Mouse (Mus musculus) adrenal gland, adult (tissue): ENCODE results near the gene Amigo1.
A peak's percentile ranks its signal among the peaks of the same experiment; 100 is the strongest.

ENCODE experiments used
- DNase-seq, 2 experiments: peaks; one replicate each; pipeline ENCODE4 v3.0.0; 2022 to 2023; ENCODE audit warnings: low spot score in 1 of 2; ENCODE audit not compliant: inconsistent age in 2 of 2

Amigo1 gene

GRCm38 (mm10) chr3:108178756-108179715, 7.1 kb upstream of the Amigo1 start:
- peak in 1 of 2 experiments; percentile 31 for DNase-seq

DNA sequence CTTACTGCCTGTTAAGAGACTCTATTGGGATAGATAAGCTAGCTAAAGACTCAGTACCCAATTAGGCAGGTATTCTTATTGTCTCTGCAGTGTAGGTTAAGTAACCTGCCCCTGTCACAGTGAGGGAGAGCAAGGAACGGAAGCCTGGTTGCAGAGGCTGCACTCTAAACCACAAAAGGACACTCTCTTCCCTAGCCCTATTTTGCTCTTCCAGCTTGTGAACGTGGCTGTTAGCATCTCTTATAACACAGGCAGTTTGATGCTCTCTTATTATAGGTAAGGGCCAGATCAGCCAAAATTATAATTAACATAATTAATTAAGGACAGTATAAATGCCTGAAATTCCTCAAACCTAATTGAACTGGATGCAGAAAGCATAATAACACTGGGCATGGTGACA, 5.6 kb upstream of the Amigo1 start:
- DNase-seq, result no peak

- no peak for DNase-seq
These were observed 1.4 kb upstream of the Amigo1 start for GRCm38 (mm10) chr3:108184742-108185141.

DNA sequence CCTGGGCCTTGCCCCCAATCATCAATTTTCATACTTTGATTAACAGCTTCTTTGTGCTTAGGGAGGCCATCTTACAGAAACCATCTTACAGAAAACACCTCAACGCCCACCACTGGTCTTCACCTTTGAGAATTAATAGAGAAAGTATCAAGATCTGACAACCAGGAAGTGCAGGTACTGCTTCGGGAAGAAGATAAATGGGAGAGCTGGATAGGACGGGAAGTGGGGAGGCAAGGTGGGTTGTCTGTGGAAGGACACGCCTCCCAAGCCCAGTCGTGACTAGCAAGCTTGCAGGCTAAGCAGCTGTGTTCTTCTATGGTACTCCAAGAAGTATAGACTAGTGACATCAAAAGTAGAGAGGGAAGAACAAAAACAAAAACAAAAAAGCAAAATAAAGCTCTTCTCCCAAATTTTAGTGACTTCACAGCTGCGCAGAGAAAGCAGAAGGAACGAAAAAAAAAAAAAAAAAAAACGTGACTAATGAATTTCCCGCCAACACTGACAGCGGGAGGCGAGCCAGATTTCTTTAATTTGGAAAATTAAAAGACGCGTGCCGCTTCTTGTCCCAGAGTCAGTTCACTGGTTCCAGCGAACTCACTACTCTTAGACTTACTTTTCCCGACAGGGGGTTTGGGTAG, 556 bp upstream of the Amigo1 start:
- peak; percentile 31 to 58 for DNase-seq

DNA sequence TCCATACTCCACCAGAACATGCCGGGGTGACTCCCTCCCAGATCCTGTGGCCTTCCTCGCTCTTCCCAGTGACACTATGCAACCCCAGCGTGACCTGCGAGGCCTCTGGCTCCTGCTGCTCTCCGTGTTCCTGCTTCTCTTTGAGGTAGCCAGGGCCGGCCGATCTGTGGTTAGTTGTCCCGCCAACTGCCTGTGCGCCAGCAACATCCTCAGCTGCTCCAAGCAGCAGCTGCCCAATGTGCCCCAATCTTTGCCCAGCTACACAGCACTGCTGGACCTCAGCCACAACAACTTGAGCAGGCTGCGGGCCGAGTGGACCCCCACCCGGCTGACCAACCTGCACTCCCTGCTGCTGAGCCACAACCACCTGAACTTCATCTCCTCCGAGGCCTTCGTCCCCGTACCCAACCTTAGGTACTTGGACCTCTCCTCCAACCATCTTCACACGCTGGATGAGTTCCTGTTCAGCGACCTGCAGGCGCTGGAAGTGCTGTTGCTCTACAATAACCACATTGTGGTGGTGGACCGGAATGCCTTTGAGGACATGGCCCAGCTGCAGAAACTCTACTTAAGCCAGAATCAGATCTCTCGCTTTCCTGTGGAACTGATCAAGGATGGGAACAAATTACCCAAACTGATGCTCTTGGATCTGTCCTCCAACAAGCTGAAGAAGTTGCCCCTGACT, 1.1 kb downstream of the Amigo1 start:
- peak; percentile 33 to 54 for DNase-seq

DNA sequence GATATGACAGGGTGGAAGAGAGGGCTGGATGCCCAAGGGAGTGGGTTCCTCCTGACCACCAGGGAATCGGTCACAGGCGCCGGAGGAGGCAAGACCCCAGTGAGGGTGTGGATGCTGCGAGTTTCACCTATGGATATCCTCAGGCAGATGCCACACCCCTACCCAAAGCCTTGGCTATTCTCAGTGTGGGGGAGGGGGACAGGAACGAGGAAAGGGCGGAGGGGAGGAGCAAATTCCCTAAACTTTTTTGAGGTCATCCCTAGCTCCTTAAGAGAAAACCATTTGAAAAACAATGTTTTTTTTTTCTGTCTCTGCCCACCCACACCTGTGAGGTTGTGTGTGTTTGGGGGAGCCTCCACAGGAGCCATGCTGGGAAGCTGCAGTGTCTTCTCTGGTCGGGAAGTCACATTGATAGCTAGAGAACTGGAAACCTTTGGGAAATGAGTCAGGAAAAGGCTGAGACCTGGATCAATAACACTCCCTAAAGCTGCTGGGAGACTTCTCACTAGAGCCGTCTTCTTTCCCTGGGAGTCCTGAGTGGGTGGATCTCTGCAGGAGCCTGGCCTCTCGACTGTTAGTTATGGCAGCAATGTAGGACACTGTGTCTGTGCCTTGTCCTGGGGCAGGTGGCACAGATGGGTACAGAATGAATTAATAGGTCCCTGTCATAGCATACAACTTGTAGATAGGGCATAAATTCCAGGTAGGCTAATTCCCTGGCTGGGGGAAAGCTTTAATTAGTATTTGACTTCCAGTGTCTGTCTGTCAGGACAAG, 2.8 kb downstream of the Amigo1 start:
- DNase-seq, result no peak

GRCm38 (mm10) chr3:108189897-108190296, 3.8 kb downstream of the Amigo1 start:
- peak in 1 of 2 experiments; percentile 43 for DNase-seq

- no peak for DNase-seq
These were observed 7.6 kb downstream of the Amigo1 start for GRCm38 (mm10) chr3:108193686-108194085.

GRCm38 (mm10) chr3:108195287-108195686, 9.2 kb downstream of the Amigo1 start:
- no peak for DNase-seq

DNA sequence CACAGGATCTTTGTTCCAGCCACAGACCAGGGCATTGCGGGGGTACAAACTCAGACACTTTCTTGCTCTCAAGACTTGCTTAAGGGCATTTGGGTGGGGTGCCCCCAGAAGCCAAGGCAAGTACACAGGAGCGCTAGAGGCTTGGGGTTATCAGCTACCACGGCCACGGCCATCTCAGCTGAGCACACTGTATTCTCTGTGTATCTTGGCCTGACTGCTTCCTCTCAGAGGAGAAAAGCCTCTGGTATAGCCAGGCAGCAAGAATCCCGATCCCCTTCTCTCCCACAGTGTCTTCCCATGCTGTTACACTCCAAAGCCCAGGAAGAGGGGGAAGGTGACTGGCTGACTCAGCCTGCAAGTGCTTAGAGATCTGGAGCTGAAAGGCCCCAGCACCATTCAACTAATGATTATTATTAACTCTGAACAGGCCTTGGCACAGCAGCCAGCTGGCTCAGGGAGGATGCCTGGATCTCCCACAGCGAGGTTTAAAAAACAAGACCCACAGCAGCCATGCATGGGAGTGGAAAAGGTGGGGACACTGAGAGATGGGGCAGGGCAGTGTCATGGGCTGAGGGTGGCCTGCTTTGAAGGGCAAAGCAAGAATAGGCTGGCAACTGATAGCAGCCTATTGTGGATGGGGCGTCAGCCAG, 9.9 kb downstream of the Amigo1 start:
- peak; percentile 19 to 47 for DNase-seq

GRCm38 (mm10) chr3:108197066-108197497, 10.9 kb downstream of the Amigo1 start:
- DNase-seq, result peak; percentile 41 to 69

DNA sequence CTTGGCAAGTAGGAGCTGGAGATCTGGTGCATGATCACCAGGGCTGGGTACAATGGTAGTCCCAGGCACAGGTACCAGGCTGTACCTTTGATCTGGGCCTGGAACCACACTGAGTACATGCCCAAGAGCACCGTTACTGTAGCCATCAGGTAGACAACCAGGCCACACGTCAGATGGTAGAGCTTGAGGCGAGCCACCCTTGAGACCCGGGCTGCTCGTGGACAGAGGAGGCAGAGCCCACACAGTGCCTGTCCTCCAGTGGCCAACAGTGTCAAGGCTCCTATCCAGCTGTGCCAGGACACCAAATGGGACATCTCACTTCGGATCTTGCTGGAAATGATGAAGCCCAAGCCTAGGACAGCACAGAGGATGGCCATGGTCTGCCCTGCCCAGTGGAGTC, 13.1 kb downstream of the Amigo1 start:
- DNase-seq, result peak in 1 of 2 experiments; percentile 33

DNA sequence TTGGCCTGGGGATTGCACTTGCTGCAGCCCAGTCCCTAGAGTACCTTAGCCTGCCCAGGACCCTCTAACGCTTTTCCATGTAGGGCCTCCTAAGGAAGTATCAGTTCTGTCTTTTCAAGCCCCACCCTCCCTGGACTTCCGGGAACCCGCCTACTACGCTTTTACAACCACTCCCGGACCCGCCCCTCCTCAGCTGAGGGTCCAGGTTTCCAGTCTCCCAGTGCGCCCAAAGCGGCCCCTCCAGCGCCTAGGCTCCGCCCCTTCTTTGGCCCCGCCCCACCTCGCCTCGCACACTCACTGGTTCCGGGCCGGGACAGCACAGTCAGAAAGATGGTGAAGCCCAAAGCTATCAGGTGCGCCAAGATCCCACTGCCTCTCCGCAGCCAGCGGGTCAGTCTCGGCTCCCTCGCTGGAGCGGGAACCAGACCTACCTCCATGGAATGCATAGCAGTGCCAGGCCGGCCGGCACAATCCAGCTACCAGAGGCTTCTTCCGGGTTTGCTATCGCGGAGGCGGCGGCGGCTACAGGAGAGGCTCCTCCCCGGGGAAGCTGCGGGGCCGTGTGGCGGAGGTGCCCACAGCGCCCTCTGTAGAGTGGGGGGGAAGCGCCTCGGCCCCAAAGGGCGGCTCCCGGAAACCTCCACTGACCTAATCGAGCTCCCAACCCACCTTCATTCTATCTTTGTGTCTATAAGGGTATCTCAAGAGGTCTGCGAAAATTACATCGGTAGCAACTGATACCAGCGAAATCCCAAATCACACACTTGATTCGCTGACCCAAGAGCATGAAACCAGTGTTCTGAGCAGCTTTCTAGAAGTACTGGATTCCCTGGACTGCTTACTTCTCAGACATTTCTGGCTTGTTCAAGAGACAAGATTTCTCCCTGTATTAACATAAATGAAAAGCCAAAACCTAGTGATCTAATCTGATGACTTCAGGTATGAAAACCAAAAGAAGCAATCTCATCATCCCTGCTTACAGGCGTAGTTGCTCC, 14.5 kb downstream of the Amigo1 start, which contains the start of gene Cyb561d1:
TSS of gene Cyb561d1 (minus strand) at position 884 of the 995 bp plus-strand sequence.
- peak; percentile 98 to 99 for DNase-seq

- peak; percentile 8 to 43 for DNase-seq
These were observed 16.4 kb downstream of the Amigo1 start for GRCm38 (mm10) chr3:108202506-108202905.

GRCm38 (mm10) chr3:108203212-108203611, 17.1 kb downstream of the Amigo1 start:
- no peak for DNase-seq

- peak; percentile 90 to 93 for DNase-seq
These were observed 17.6 kb downstream of the Amigo1 start for GRCm38 (mm10) chr3:108203621-108204325.

DNA sequence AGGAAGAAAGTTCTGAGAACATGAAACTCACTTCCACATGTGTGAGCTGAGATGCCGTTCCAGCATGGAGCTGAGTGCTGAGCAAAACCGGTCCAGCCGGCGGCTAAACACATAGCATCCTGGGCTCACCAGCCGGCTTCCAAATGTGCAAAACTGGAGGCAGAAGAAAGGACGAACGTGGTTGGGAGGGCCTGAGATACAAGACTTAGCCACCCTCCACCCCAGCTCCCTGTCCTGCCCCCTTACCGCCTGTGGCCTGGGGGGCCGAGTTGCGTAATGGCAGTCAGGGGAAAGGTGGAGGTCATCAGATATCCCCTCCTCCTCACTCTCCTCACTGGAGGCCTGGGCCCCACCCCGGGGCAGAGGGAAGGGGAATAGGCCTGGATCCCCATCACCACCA, 18.3 kb downstream of the Amigo1 start:
- DNase-seq, result peak; percentile 24 to 48

- peak; percentile 44 to 62 for DNase-seq
These were observed 19.5 kb downstream of the Amigo1 start for GRCm38 (mm10) chr3:108205601-108206000.
